Mouse (Mus musculus) limb, embryonic 13.5 days (tissue): ENCODE data around the gene Prss56. TPM values are rescaled to one million over a fixed set of nuclear protein-coding genes. Genes with fewer than 3 reads are reported as not detected.

Experiments
- ATAC-seq: fragments of 200-750 bp; cut with Nextera tagmentation; 2 replicates; pipeline ENCODE4 v1.8.0; 2017; ENCODE audit warnings: low read depth, moderate number of reproducible peaks, moderate TSS enrichment; ENCODE audit not compliant: low FRiP score
- H3K27ac ChIP-seq: fragments of 300-500 bp; sonication (generic); 2 replicates; pipeline ENCODE4 v1.5.1; 2015; ENCODE audit warnings: inconsistent platforms, mild to moderate bottlenecking, moderate library complexity
- H3K27me3 ChIP-seq: fragments of 300-500 bp; sonication (generic); 2 replicates; pipeline ENCODE4 v1.6.1; 2015; ENCODE audit warnings: mild to moderate bottlenecking, inconsistent platforms
- H3K36me3 ChIP-seq: fragments of 300-500 bp; sonication (generic); 2 replicates; pipeline ENCODE4 v1.6.1; 2015; ENCODE audit warnings: inconsistent platforms, mild to moderate bottlenecking, moderate library complexity
- H3K4me1 ChIP-seq: fragments of 300-500 bp; sonication (generic); 2 replicates; pipeline ENCODE4 v1.6.1; 2015; ENCODE audit warnings: inconsistent platforms
- H3K4me2 ChIP-seq: fragments of 300-500 bp; sonication (generic); replicated peaks from 2 replicates; pipeline ENCODE4 v1.6.1; 2015; ENCODE audit warnings: inconsistent platforms, mild to moderate bottlenecking, moderate library complexity
- H3K4me3 ChIP-seq: fragments of 300-500 bp; sonication (generic); 2 replicates; pipeline ENCODE4 v1.5.1; 2015; ENCODE audit warnings: moderate library complexity, mild to moderate bottlenecking, inconsistent platforms
- H3K9ac ChIP-seq: fragments of 300-500 bp; sonication (generic); 2 replicates; pipeline ENCODE4 v1.6.1; 2015; ENCODE audit warnings: mild to moderate bottlenecking, inconsistent platforms
- H3K9me3 ChIP-seq: fragments of 300-500 bp; sonication (generic); 2 replicates; pipeline ENCODE4 v1.6.1; 2016; ENCODE audit warnings: inconsistent platforms
- WGBS: fragments of 180-500 bp; shearing (Covaris S2); methylation state at CpG from one replicate; pipeline ENCODE4 v1.1.7; 2015; 5-methylcytosine and 5-hydroxymethylcytosine counted together
- polyA plus RNA-seq: library from polyadenylated mRNA; unstranded; fragments of >200 nt; fragmentation: Nextera tagmentation; extraction: Ambion mirVana; gene quantifications from 2 replicates; pipeline ENCODE4 v1.2.1, GENCODE M21; 2015

Gene Prss56
- polyA plus RNA-seq, 1 experiment from 2014 or later, result 0.19 TPM

DNA sequence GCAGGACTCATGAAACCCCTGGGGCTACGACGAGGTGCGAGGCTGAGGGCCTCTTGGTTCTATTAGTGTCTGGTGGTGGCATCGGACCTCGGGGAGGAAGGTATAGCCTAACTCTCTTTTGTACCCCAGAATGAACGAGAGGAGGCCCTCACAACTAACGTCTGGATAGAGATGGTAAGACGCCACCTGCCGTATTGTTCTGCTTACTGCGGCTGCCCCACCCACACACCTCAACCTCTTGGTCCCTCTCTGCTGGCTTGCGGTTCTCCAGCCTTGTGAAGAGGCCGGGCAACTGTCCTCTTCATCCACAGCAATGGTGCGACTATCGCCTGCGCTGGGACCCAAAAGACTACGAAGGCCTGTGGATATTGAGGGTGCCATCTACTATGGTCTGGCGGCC is 23.2 kb downstream of the Prss56 start:
- Histone ChIP-seq H3K4me2 (peak overlapping the region; percentile 30; the same call in 1 of the 2 replicates), H3K27me3 (peaks cover 33% of the 10 kb centered on the region), H3K4me3 (peak overlapping the region; percentile 18), H3K9me3 (no peaks in the 10 kb centered on the region), H3K9ac (no peak overlapping the region), H3K27ac (no peak overlapping the region), H3K4me1 (0 out of 2 replicates have a peak, but pooled peaks cover 12% of the 10 kb centered on the region), H3K36me3 (no peaks in the 10 kb centered on the region)
- WGBS, result 16% methylated on average over 17 of the region's 17 CpGs
- no peak for ATAC-seq

DNA sequence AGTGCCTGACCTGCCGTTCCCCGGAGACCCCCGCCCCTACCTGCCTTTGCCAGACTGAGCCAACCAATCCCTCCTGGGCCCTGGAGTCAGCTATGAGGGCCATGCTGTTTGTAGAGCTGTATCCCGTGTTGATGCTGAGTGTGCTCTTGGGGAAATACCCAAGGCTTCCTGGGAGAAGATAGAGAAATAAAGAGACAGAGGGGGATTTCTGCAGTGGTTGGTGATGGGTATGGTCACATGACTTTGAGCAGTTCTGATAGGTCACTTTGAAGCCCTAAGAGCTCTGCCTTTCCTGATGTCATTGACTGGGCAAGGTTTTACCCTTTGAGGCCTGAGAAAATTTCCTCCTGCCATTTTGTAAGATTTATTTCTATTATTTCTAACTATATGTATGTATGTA is 28.3 kb downstream of the Prss56 start:
- Histone ChIP-seq H3K36me3 (no peaks in the 10 kb centered on the region), H3K9ac (no peak overlapping the region), H3K9me3 (no peaks in the 10 kb centered on the region), H3K27ac (no peak overlapping the region), H3K4me3 (no peak overlapping the region), H3K4me2 (no peak overlapping the region), H3K27me3 (peaks cover 20% of the 10 kb centered on the region), H3K4me1 (peaks cover 24% of the 10 kb centered on the region)
- 85% methylated on average over 4 of the region's 4 CpGs for WGBS
- no peak for ATAC-seq

DNA sequence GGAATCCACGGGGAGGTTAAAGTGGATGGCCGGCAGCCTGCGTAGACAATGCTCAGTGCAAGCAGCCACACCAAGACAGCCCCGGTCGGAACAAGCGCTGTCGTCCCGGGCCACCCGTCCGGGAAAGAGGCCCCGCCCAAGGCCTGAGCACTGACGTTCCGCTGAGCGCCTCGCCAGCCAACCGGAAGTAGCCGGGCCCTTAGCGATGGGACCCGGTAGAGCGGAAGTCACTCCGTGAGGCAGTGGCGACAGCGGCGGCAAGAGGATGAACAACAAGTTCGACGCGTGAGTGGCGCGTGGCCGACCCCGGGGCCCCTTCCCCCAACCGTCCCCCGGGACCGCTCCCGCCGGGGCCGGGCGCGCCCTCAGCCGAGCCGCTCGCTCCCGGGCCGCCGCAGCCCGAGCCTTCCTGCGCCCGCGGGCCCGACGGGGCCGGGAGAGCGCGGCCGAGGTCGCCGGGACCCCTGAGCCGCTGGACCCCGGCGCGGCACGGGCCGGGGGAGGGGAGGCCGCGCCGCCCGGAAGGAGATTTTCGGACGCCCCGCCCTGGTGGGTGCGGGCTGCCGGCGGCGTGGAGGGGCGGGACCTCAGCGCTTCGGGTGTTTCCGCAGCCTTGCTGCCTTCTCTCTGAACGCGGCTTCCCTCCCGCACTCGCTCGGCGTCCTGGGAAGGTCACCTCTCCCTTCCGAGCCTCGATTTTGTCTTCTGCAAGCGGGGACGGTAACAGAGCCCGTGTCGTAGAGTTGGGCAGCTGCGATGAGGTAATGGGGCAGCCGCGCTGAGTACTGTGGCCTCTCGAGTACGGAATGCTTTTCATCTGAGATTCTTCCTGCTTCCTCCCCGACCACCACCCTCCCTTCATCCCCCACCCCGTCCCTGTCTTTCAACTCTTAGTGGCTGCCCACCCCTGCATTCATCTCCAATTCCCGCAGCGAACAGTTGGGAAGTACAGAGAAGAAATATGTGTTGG is 30.9 kb downstream of the Prss56 start, which contains the start of gene Eif4e2:
Gene Eif4e2, plus strand, starts transcription at position 180 of the 970 bp plus-strand sequence.
- Histone ChIP-seq H3K36me3 (peaks cover 9% of the 10 kb centered on the region), H3K4me3 (peak within 1 kb of the TSS; percentile 81), H3K27ac (peak within 1 kb of the TSS; percentile 99), H3K4me1 (peaks cover 27% of the 10 kb centered on the region), H3K4me2 (peak within 1 kb of the TSS; percentile 78), H3K9ac (peak within 1 kb of the TSS; percentile 98), H3K9me3 (no peaks in the 10 kb centered on the region), H3K27me3 (no peaks in the 10 kb centered on the region)
- under 1% methylated on average over 97 of the region's 99 CpGs for WGBS
- peak; percentile 96 for ATAC-seq

DNA sequence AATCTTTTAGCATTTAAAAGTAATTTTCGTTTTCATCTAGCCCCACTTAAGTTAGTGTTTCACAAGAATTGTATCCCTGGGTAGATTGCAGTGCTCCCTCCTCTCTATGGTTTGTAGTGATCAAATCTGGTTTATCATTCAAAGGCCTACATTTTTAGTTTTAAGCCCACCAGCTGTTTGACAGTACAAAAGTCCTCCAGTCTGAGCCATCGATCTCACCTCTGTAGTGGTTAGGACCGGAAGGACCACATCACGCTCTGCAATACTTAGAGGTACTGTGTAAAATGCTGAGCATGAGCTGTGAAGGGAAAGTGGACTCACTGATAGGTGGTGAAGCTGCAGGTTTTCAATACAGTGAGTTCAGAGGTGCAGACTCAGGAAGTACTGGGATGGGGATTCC is 31.6 kb downstream of the Prss56 start:
- Histone ChIP-seq H3K27me3 (no peaks in the 10 kb centered on the region), H3K4me1 (peaks cover 27% of the 10 kb centered on the region), H3K4me3 (peak overlapping the region; percentile 81), H3K9me3 (no peaks in the 10 kb centered on the region), H3K27ac (peak overlapping the region; percentile 99; the same call in 1 of the 2 replicates), H3K9ac (peak overlapping the region; percentile 98), H3K36me3 (peaks cover 13% of the 10 kb centered on the region), H3K4me2 (peak overlapping the region; percentile 78)
- no peak for ATAC-seq
- WGBS, result 21% methylated on average over 4 of the region's 4 CpGs

DNA sequence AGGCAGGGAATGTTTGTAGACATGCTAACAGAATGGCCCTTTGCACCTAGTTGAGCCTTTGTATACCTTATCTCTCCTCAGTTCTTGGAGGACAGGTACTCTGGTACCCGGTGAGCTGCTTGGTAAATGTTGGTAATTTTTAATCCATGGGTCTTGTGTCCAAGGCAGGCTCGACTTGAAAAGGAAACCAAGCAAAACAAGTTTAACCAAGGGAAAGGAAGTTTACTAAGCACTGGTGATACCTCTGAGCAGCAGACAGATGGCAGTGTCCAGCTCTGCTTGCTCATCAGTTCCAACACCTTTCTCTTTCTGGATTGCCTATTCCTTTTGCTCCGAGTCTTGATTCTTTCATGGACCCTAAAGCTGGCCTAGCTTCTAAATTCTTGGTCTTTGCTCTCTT is 34.8 kb downstream of the Prss56 start:
- Histone ChIP-seq H3K9ac (no peak overlapping the region), H3K4me3 (no peak overlapping the region), H3K27me3 (no peaks in the 10 kb centered on the region), H3K9me3 (no peaks in the 10 kb centered on the region), H3K4me1 (peaks cover 26% of the 10 kb centered on the region), H3K27ac (no peak overlapping the region), H3K4me2 (no peak overlapping the region), H3K36me3 (peaks cover 45% of the 10 kb centered on the region)
- 72% methylated on average over 3 of the region's 3 CpGs for WGBS
- no peak for ATAC-seq

DNA sequence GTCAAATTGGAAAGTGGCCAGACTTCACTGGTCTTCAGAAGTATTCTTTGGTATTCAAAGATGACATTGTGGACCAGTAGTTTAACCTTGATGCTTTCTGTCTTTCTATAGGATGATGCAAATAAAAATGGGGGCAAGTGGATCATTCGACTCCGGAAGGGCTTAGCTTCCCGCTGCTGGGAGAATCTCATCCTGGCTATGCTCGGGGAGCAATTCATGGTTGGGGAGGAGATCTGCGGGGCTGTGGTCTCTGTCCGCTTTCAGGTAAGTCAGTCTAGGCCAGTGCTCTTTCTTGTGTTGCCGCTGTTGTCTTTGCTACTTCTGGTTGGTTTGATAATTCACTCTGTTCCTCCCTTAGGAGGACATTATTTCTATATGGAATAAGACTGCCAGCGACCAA is 42.6 kb downstream of the Prss56 start:
- Histone ChIP-seq H3K36me3 (peaks cover 99% of the 10 kb centered on the region), H3K4me2 (no peak overlapping the region), H3K4me3 (no peak overlapping the region), H3K9ac (no peak overlapping the region), H3K27me3 (no peaks in the 10 kb centered on the region), H3K9me3 (no peaks in the 10 kb centered on the region), H3K27ac (no peak overlapping the region), H3K4me1 (no peaks in the 10 kb centered on the region)
- WGBS, result 95% methylated on average over 8 of the region's 8 CpGs
- no peak for ATAC-seq

DNA sequence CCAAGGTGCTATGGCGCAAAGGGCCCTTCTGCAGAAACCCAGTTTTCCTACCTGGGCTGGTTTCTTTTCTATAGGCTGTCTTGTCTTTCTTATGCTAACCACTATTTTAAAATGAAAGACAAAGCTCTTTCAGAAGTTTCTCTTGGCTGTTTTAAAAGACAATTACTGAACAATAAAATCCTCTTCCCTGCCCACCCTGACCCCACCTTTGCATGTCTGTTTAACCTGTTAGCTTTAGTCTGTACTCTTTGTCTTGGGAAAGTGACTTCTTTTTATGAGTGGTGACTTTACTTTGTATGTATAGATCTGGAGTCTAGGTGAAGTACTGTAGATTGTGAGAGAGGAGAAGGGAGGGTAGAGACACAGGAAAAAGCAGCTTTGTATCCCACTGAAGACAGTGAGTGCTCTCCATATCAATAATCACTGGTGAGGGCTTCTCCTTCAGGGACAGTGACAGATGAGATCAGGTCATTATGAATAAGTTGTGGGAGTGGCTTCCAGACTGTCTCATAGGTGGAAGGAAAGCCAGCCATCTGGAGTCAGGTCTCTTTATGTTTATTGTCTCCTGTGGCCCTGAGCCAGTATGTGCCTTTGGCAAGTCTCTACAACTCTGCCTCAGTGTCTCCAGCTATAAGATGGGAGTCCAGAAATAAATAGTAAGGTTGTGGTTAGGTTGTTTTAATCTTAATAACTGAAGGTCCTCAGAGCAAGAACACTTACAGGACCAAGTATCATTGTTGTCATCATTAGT is 43.5 kb downstream of the Prss56 start:
- Histone ChIP-seq H3K4me3 (no peak overlapping the region), H3K36me3 (peaks cover 97% of the 10 kb centered on the region), H3K9ac (no peak overlapping the region), H3K4me1 (no peaks in the 10 kb centered on the region), H3K27ac (no peak overlapping the region), H3K27me3 (no peaks in the 10 kb centered on the region), H3K4me2 (no peak overlapping the region), H3K9me3 (no peaks in the 10 kb centered on the region)
- 90% methylated on average over 1 of the region's 1 CpGs for WGBS
- ATAC-seq, result no peak

DNA sequence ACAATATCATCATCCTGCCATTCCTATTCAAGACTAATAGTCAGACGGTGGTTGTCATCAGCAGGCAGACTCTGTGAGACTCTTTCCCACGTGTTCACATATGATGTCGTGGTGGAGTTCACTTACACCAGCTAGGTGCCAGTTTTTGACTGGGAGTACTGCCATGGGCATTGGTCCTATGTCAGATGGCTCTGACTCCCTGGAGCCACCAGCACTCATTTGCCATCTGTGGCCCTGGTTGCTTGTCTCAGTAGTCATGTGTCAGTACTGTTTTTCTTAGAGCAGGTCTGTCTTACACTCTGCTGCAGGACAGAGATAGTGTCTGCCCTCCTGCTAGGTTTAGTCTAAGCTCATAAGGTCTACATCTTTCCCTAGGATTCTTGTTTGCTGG is 44.0 kb downstream of the Prss56 start:
- Histone ChIP-seq H3K4me1 (no peaks in the 10 kb centered on the region), H3K4me3 (no peak overlapping the region), H3K27ac (no peak overlapping the region), H3K9ac (no peak overlapping the region), H3K9me3 (no peaks in the 10 kb centered on the region), H3K4me2 (no peak overlapping the region), H3K36me3 (peaks cover 97% of the 10 kb centered on the region), H3K27me3 (no peaks in the 10 kb centered on the region)
- 95% methylated on average over 3 of the region's 3 CpGs for WGBS
- ATAC-seq, result no peak

DNA sequence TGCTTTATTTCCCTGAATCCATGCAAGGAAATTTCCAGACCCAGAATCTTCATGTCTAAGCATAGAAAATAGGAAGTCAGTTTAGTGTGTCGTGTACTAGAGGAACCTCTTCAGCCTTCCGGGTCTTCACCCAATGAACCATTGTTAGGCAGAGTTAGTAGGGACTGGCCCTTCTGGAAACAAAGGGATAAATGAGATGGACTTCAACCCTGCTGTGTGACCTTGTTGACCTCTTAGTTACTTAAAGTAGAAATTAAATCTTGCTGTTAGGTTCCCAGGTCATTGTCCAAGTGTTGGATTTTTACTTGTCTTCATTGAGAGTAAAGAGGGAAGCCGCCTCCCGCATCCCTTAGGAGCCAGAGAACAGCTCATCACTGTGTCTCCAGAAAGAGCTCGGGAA is 47.5 kb downstream of the Prss56 start:
- Histone ChIP-seq H3K9ac (no peak overlapping the region), H3K4me2 (no peak overlapping the region), H3K4me3 (no peak overlapping the region), H3K36me3 (peaks cover 96% of the 10 kb centered on the region), H3K27me3 (no peaks in the 10 kb centered on the region), H3K4me1 (no peaks in the 10 kb centered on the region), H3K9me3 (no peaks in the 10 kb centered on the region), H3K27ac (no peak overlapping the region)
- ATAC-seq, result no peak
- 93% methylated on average over 5 of the region's 5 CpGs for WGBS

DNA sequence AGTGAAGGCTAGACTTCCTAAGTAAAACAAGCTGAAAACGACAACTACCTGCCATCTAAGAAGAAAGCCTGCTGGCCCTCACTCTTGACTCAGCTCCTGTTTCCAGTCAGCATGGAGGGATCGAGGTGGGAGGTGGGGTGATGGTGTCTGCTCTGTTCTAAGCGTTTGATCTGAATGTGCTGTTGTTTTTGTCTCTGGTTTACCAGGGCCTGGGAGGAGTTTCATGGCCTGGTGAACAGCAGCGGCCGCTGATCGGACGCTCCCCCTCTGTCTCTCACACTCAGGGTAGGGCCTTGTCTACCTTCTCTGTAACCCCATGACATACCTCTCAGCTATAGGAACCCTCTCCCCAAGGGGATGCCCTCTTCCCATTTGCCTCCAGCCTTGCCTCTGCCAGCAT is 49.1 kb downstream of the Prss56 start:
- ATAC-seq, result no peak
- 78% methylated on average over 7 of the region's 7 CpGs for WGBS

More for the DNA sequence above, 49.1 kb downstream of the Prss56 start:
- Histone ChIP-seq H3K9ac (no peak overlapping the region), H3K4me2 (no peak overlapping the region), H3K36me3 (peaks cover 95% of the 10 kb centered on the region), H3K27ac (no peak overlapping the region), H3K4me3 (no peak overlapping the region), H3K4me1 (no peaks in the 10 kb centered on the region), H3K9me3 (no peaks in the 10 kb centered on the region), H3K27me3 (no peaks in the 10 kb centered on the region)
